29 mouse cellular contexts compared by ENCODE assay signal in genomic region chr3:54432167-54432566, GRCm38 (mm10).
DNase-seq lines count a peak whose midpoint lies in the region; ATAC-seq and TF ChIP-seq lines count a peak whose summit lies in the region.
"Had no signal": no experiment of that assay in that cellular context is flagged by ENCODE, and none has a peak within 500 bp of the region (broad histone marks: within the 10 kb centered on the region; RNA-seq: fewer than 3 reads in every experiment).

No protein-coding gene starts in this region.

- TF ChIP-seq CTCF in embryonic fibroblast, embryonic 13.5 days (IDR thresholded peaks at IDR 0.05; ENCODE audit: borderline replicate concordance, insufficient read depth, low read length), result no peak

- 0 out of 2 replicates have a peak overlapping the region, but pooled peaks have one; percentile 5 for H3K27ac ChIP-seq in heart, embryonic 16.5 days (ENCODE audit: low read length)
- 0 out of 2 replicates have a peak overlapping the region, but pooled peaks have one; percentile 5 for H3K27ac ChIP-seq in lung, embryonic 15.5 days
- H3K27ac ChIP-seq in embryonic fibroblast, embryonic 13.5 days (ENCODE audit: insufficient read depth, low read length), result peak overlapping the region; percentile 84
- H3K27ac ChIP-seq: gastrocnemius, adult 2 months; intestine, embryonic 15.5 days; liver, embryonic 13.5 days; midbrain, embryonic 13.5 days; neural tube, embryonic 13.5 days; stomach, embryonic 15.5 days had no signal

- intact Hi-C loops in heart, postnatal 14 days (cut with DNase I), result no loop called here

- H3K27me3 ChIP-seq in heart, embryonic 16.5 days (ENCODE audit: control insufficient read depth, insufficient read depth, low read length), result no peaks in the 10 kb centered on the region
- H3K27me3 ChIP-seq in lung, embryonic 15.5 days, result no peaks in the 10 kb centered on the region
- H3K27me3 ChIP-seq: CH12.LX; intestine, embryonic 15.5 days; liver, embryonic 13.5 days; midbrain, embryonic 13.5 days; neural tube, embryonic 13.5 days; stomach, embryonic 15.5 days had no signal

- no peak for TF ChIP-seq POLR2A in embryonic fibroblast, embryonic 13.5 days (IDR thresholded peaks at IDR 0.05; ENCODE audit: low read depth, low read length)

- 54% methylated on average over 6 of the region's 6 CpGs for WGBS in heart, embryonic 16.5 days
- 47% methylated on average over 6 of the region's 6 CpGs for WGBS in lung, embryonic 15.5 days

- no peak overlapping the region for H3K4me3 ChIP-seq in heart, embryonic 16.5 days (ENCODE audit: low read length)
- H3K4me3 ChIP-seq in lung, embryonic 15.5 days, result no peak overlapping the region
- H3K4me3 ChIP-seq in embryonic fibroblast, embryonic 13.5 days (ENCODE audit: insufficient read depth, low read length), result no peak overlapping the region
- H3K4me3 ChIP-seq: gastrocnemius, adult 2 months; intestine, embryonic 15.5 days; liver, embryonic 13.5 days; midbrain, embryonic 13.5 days; neural tube, embryonic 13.5 days; stomach, embryonic 15.5 days had no signal

- no peak for DNase-seq in heart, postnatal 14 days
- DNase-seq in lung, adult 18-20 months, result no peak
- peak; percentile 2 for DNase-seq in lung, postnatal 36 days
- no peak for DNase-seq in retina, embryonic 14.5 days (ENCODE audit: low spot score)
- DNase-seq in urinary bladder, postnatal 25 days (ENCODE audit: low spot score), result no peak
- DNase-seq: adrenal gland, adult 2 months; cerebellum, adult 11-12 months; cerebellum, postnatal 10 days; gastrocnemius, adult 2 months; heart, postnatal 4 days; kidney, adult 8-10 months; kidney, postnatal 10 days; left cerebral cortex, postnatal 4 days; liver, embryonic 13.5 days; right cerebral cortex, adult 18-20 months; thymus, adult 18-20 months; thymus, postnatal 4 days had no signal

- no peak overlapping the region for H3K4me2 ChIP-seq in heart, embryonic 16.5 days (ENCODE audit: low read depth, low read length)
- H3K4me2 ChIP-seq in lung, embryonic 15.5 days, result no peak overlapping the region
- H3K4me2 ChIP-seq: heart, embryonic 11.5 days; intestine, embryonic 15.5 days; liver, embryonic 13.5 days; midbrain, embryonic 13.5 days; neural tube, embryonic 13.5 days; stomach, embryonic 15.5 days had no signal

- no peak overlapping the region for H3K9ac ChIP-seq in heart, embryonic 16.5 days (ENCODE audit: low read length)
- H3K9ac ChIP-seq in lung, embryonic 15.5 days, result no peak overlapping the region
- H3K9ac ChIP-seq: intestine, embryonic 15.5 days; liver, embryonic 13.5 days; midbrain, embryonic 13.5 days; neural tube, embryonic 13.5 days; stomach, embryonic 15.5 days had no signal

- H3K9me3 ChIP-seq in heart, embryonic 16.5 days (replicated peaks; ENCODE audit: control insufficient read depth, low read length), result no peaks in the 10 kb centered on the region
- no peaks in the 10 kb centered on the region for H3K9me3 ChIP-seq in lung, embryonic 15.5 days
- H3K9me3 ChIP-seq: intestine, embryonic 15.5 days; liver, embryonic 13.5 days; midbrain, embryonic 13.5 days; neural tube, embryonic 13.5 days; stomach, embryonic 15.5 days had no signal

- no peaks in the 10 kb centered on the region for H3K36me3 ChIP-seq in heart, embryonic 16.5 days (ENCODE audit: control insufficient read depth, insufficient read depth)
- H3K36me3 ChIP-seq in lung, embryonic 15.5 days, result no peaks in the 10 kb centered on the region
- H3K36me3 ChIP-seq: G1E; intestine, embryonic 15.5 days; liver, embryonic 13.5 days; midbrain, embryonic 13.5 days; neural tube, embryonic 13.5 days; stomach, embryonic 15.5 days had no signal

- no peak for ATAC-seq in heart, embryonic 16.5 days (replicated peaks; ENCODE audit: extremely low read depth, insufficient read depth, low FRiP score)
- no peak for ATAC-seq in lung, embryonic 15.5 days (ENCODE audit: borderline replicate concordance, extremely low read depth, low FRiP score, low TSS enrichment)
- ATAC-seq: forebrain, embryonic 14.5 days; hindbrain, embryonic 16.5 days; intestine, embryonic 15.5 days; midbrain, embryonic 13.5 days had no signal

- peaks cover 7% of the 10 kb centered on the region; the same call in 1 of the 2 replicates for H3K4me1 ChIP-seq in heart, embryonic 16.5 days (ENCODE audit: control insufficient read depth, insufficient read depth, low read length)
- H3K4me1 ChIP-seq in lung, embryonic 15.5 days, result no peaks in the 10 kb centered on the region
- peaks cover 6% of the 10 kb centered on the region for H3K4me1 ChIP-seq in embryonic fibroblast, embryonic 13.5 days (ENCODE audit: control insufficient read depth, insufficient read depth, low read length)
- H3K4me1 ChIP-seq: intestine, embryonic 15.5 days; liver, embryonic 13.5 days; neural tube, embryonic 13.5 days; stomach, embryonic 15.5 days had no signal

Comparison
In these comparisons a context has a peak if more than half of its experiments do, and no peak if none do; other contexts are left out.
1. H3K27ac ChIP-seq: peak in every context shown above with its lines; median percentile 84 in embryonic fibroblast, embryonic 13.5 days; 5 in heart, embryonic 16.5 days; 5 in lung, embryonic 15.5 days.